Mouse (Mus musculus) mesoderm, embryonic 11.5 days (tissue): ENCODE results near the gene Tmod3.

Experiments used
- DNase-seq: peaks from one replicate; pipeline ENCODE4 v3.0.0-alpha.2; 2012; ENCODE audit warnings: low read depth, low spot score

Gene Tmod3

GRCm38 (mm10) chr9:75559512-75560012 is at the start of gene Tmod3:
Gene Tmod3, minus strand, starts transcription at chr9:75559657.
- DNase-seq: peak; percentile 94

GRCm38 (mm10) chr9:75607496-75607895 is 48.0 kb upstream of the Tmod3 start:
- DNase-seq: no peak

- DNase-seq: peak; percentile 22
These were observed 42.1 kb upstream of the Tmod3 start for GRCm38 (mm10) chr9:75601510-75601909.

- DNase-seq: no peak
These were observed 40.9 kb upstream of the Tmod3 start for GRCm38 (mm10) chr9:75600166-75600934.

- peak; percentile 25 for DNase-seq
These were observed 39.9 kb upstream of the Tmod3 start for GRCm38 (mm10) chr9:75599191-75599841.

GRCm38 (mm10) chr9:75597596-75597995 is 38.1 kb upstream of the Tmod3 start:
- no peak for DNase-seq

- DNase-seq: no peak
These were observed 37.6 kb upstream of the Tmod3 start for GRCm38 (mm10) chr9:75597036-75597435.

- DNase-seq: no peak
These were observed 34.0 kb upstream of the Tmod3 start for GRCm38 (mm10) chr9:75593481-75593880.

- DNase-seq: no peak
These were observed 30.7 kb upstream of the Tmod3 start for GRCm38 (mm10) chr9:75589850-75590790.

- peak; percentile 49 for DNase-seq
These were observed 22.4 kb upstream of the Tmod3 start for GRCm38 (mm10) chr9:75581694-75582350.

GRCm38 (mm10) chr9:75579321-75579720 is 19.9 kb upstream of the Tmod3 start:
- no peak for DNase-seq

GRCm38 (mm10) chr9:75571036-75571942 is 11.8 kb upstream of the Tmod3 start:
- DNase-seq: no peak

- DNase-seq: no peak
These were observed 8.9 kb upstream of the Tmod3 start for GRCm38 (mm10) chr9:75568399-75568798.

- no peak for DNase-seq
These were observed 5.4 kb upstream of the Tmod3 start for GRCm38 (mm10) chr9:75564892-75565291.

- DNase-seq: no peak
These were observed 4.2 kb upstream of the Tmod3 start for GRCm38 (mm10) chr9:75563622-75564021.

GRCm38 (mm10) chr9:75563176-75563575 is 3.7 kb upstream of the Tmod3 start:
- DNase-seq: no peak

GRCm38 (mm10) chr9:75561040-75561669 is 1.7 kb upstream of the Tmod3 start:
- no peak for DNase-seq

- no peak for DNase-seq
These were observed 896 bp upstream of the Tmod3 start for GRCm38 (mm10) chr9:75560353-75560752.

- peak; percentile 26 for DNase-seq
These were observed 495 bp downstream of the Tmod3 start for GRCm38 (mm10) chr9:75558812-75559511.
